In the genomic region with DNA sequence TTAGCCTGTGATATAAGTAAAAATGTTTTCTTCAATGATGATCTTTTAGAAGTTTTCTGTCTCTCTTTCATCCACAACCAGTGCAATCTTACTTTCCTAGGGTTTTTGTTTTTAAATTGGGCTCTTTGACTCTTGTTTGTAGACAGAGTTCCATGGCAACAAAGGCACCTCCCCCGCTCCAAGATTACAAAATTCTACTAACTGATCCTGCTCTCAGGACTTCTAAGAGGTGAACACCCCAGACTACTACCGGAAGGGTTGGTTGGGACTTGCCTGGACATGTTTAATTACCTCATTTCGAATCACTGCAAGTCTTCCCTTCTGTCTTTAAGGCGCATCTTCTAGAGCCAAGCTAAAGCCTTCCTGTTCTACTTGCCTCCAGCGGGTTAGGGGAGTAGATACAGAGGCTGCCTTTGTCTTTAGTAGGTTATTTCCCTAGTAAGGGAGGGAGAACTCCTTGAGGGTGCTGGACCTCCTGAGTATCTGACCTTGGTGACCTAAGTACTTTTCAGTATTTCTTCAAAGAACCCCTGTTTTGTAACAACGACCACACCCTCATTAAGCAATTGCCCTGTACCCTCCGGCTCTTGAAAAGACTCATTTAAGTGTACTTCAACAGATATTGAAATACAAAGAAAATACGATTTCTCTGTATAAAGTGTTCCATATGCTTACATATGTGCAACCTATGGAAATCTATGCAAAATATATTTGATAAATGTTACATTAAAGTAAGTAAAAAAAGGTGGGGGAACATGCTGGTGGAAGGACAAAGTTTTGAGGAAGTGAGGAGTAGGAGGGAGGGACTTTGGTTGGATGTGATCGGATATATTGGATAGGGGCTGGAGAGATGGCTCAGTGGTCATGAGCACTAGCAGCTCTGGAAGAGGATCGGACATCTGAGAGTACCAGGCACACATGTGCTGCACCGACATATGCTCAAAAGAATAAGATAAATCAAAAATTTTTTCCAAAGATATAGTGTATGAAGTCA, we compare ENCODE assay signal across 8 mouse cellular contexts. TPM values are rescaled to one million over a fixed set of nuclear protein-coding genes. Genes with fewer than 3 reads are reported as not detected.
DNase-seq lines count a peak whose midpoint lies in the region; ATAC-seq and TF ChIP-seq lines count a peak whose summit lies in the region.

No protein-coding gene starts in this region.

- peak overlapping the region; percentile 96 for H3K4me3 ChIP-seq in cerebellum, adult 2 months (replicated peaks; ENCODE audit: insufficient read depth, low read depth, low read length)
- peak overlapping the region in 1 of 2 experiments; percentile 70; a peak in 2 of 4 replicates for H3K4me3 ChIP-seq in ES-E14 (ENCODE audit: insufficient read depth in 1 of 2, low read depth in 1 of 2, low read length in 2 of 2, poor library complexity in 1 of 2, severe bottlenecking in 1 of 2)
- no peak overlapping the region for H3K4me3 ChIP-seq in forebrain, embryonic 16.5 days (replicated peaks; ENCODE audit: low read length)
- H3K4me3 ChIP-seq in lung, adult 2 months (replicated peaks; ENCODE audit: extremely low read depth, low read depth, low read length), result peak overlapping the region; percentile 95
- peak overlapping the region; percentile 73 for H3K4me3 ChIP-seq in stomach, postnatal 0 days (ENCODE audit: low read depth, low read length)

- no peaks in the 10 kb centered on the region for H3K9me3 ChIP-seq in ES-E14 (ENCODE audit: control insufficient read depth, insufficient read depth, low read depth, low read length)
- no peaks in the 10 kb centered on the region for H3K9me3 ChIP-seq in forebrain, embryonic 16.5 days (ENCODE audit: control insufficient read depth, low read length)
- H3K9me3 ChIP-seq in stomach, postnatal 0 days (ENCODE audit: control insufficient read depth, low read length), result no peaks in the 10 kb centered on the region

- no peaks in the 10 kb centered on the region for H3K27me3 ChIP-seq in cerebellum, adult 2 months (ENCODE audit: control insufficient read depth, insufficient read depth, low read length)
- no peaks in the 10 kb centered on the region for H3K27me3 ChIP-seq in forebrain, embryonic 16.5 days (replicated peaks; ENCODE audit: control insufficient read depth, insufficient read depth, low read length)
- no peaks in the 10 kb centered on the region for H3K27me3 ChIP-seq in stomach, postnatal 0 days (ENCODE audit: control insufficient read depth, insufficient read depth, low read length)

- no peak for TF ChIP-seq POLR2A in cerebellum, adult 2 months (IDR thresholded peaks at IDR 0.05; ENCODE audit: borderline replicate concordance, insufficient read depth, low read length)
- TF ChIP-seq POLR2A in lung, adult 2 months (IDR thresholded peaks at IDR 0.05; ENCODE audit: borderline replicate concordance, extremely low read depth, low read depth, low read length), result no peak

- H3K27ac ChIP-seq in cerebellum, adult 2 months (ENCODE audit: insufficient read depth, low read length), result no peak overlapping the region
- peak overlapping the region; percentile 93 for H3K27ac ChIP-seq in ES-E14 (ENCODE audit: insufficient read depth, low read depth, low read length, poor library complexity, severe bottlenecking)
- H3K27ac ChIP-seq in forebrain, embryonic 16.5 days (ENCODE audit: low read length), result no peak overlapping the region
- H3K27ac ChIP-seq in stomach, postnatal 0 days (replicated peaks), result peak overlapping the region; percentile 86

- no peaks in the 10 kb centered on the region for H3K4me1 ChIP-seq in cerebellum, adult 2 months (ENCODE audit: control insufficient read depth, insufficient read depth, low read length)
- H3K4me1 ChIP-seq in ES-E14 (ENCODE audit: control insufficient read depth in 2 of 2, insufficient read depth in 2 of 2, low read length in 2 of 2, poor library complexity in 1 of 2), result peaks cover 1 to 4% of the 10 kb centered on the region in 2 experiments; a peak in 2 of 4 replicates
- peaks cover 27% of the 10 kb centered on the region for H3K4me1 ChIP-seq in forebrain, embryonic 16.5 days (replicated peaks; ENCODE audit: control insufficient read depth, insufficient read depth, low read length)
- peaks cover 2% of the 10 kb centered on the region; the same call in 1 of the 2 replicates for H3K4me1 ChIP-seq in lung, adult 2 months (ENCODE audit: control insufficient read depth, insufficient read depth, low read length)
- 0 out of 2 replicates have a peak, but pooled peaks cover 2% of the 10 kb centered on the region for H3K4me1 ChIP-seq in stomach, postnatal 0 days (replicated peaks; ENCODE audit: control insufficient read depth, insufficient read depth)

- TF ChIP-seq CTCF in cerebellum, adult 2 months (IDR thresholded peaks at IDR 0.05; ENCODE audit: borderline replicate concordance, insufficient read depth, low read depth, low read length), result no peak
- TF ChIP-seq CTCF in lung, adult 2 months (IDR thresholded peaks at IDR 0.05; ENCODE audit: insufficient read depth, low read length), result no peak
- TF ChIP-seq CTCF in stomach, postnatal 0 days (IDR thresholded peaks at IDR 0.05; ENCODE audit: low read depth), result no peak

- WGBS in cerebellum, adult 2 months, result 82% methylated on average over 11 of the region's 11 CpGs
- 69% methylated on average over 11 of the region's 11 CpGs for WGBS in forebrain, embryonic 16.5 days
- 54% methylated on average over 11 of the region's 11 CpGs for WGBS in lung, adult 2 months
- 61% methylated on average over 11 of the region's 11 CpGs for WGBS in stomach, postnatal 0 days

- in situ Hi-C loops in ES-E14 (cut with MboI; ENCODE audit: low sequenced_read_pairs in 2 of 2, unreplicated experiment in 2 of 2), result no loop called here

- ATAC-seq in forebrain, embryonic 16.5 days, result no peak
- no peak; the same call in 1 of the 2 replicates for ATAC-seq in stomach, postnatal 0 days (ENCODE audit: low FRiP score, low TSS enrichment)

- no peak for DNase-seq in cerebellum, adult 2 months
- DNase-seq in cerebellum, adult 11 months, result no peak
- DNase-seq in ES-E14 (ENCODE audit: low read depth, low spot score), result peak; percentile 92
- DNase-seq in lung, adult 2 months, result no peak
- no peak for DNase-seq in stomach, postnatal 0 days (ENCODE audit: low spot score)
- DNase-seq in cerebellum, postnatal 25 days, result no peak
- DNase-seq in kidney, postnatal 10 days, result no peak

- H3K9ac ChIP-seq in ES-E14 (ENCODE audit: insufficient read depth, low read depth, low read length, poor library complexity, severe bottlenecking), result peak overlapping the region; percentile 82; the same call in 1 of the 2 replicates
- no peak overlapping the region for H3K9ac ChIP-seq in forebrain, embryonic 16.5 days (replicated peaks; ENCODE audit: low read depth, low read length)
- H3K9ac ChIP-seq in stomach, postnatal 0 days (ENCODE audit: low read length), result no peak overlapping the region

- peak overlapping the region; percentile 61 for H3K4me2 ChIP-seq in forebrain, embryonic 16.5 days (ENCODE audit: low read length)
- H3K4me2 ChIP-seq in stomach, postnatal 0 days (replicated peaks; ENCODE audit: low read depth), result peak overlapping the region; percentile 95

- no peak for TF ChIP-seq EP300 in stomach, postnatal 0 days (optimal IDR thresholded peaks at IDR 0.05)

- peaks cover 8% of the 10 kb centered on the region; the same call in 1 of the 2 replicates for H3K36me3 ChIP-seq in ES-E14 (ENCODE audit: control insufficient read depth, insufficient read depth, low read length, poor library complexity, severe bottlenecking)
- no peaks in the 10 kb centered on the region for H3K36me3 ChIP-seq in forebrain, embryonic 16.5 days (ENCODE audit: control insufficient read depth, insufficient read depth)
- no peaks in the 10 kb centered on the region for H3K36me3 ChIP-seq in stomach, postnatal 0 days (ENCODE audit: control insufficient read depth, insufficient read depth, low read length)

TF ChIP-seq in ES-E14, 5 proteins besides CTCF, POLR2A, EP300 and RAD21:
- TF ChIP-seq ZNF384 (IDR thresholded peaks at IDR 0.05; ENCODE audit: low read depth, low read length), result no peak
TF ChIP-seq in ES-E14: peak in this region for 0.

RNA-seq across cellular contexts. Expression of a gene that starts 1.3 kb away (rescaled TPM):
- 2.9 and 4.1 TPM in 2 replicates for polyA plus RNA-seq in cerebellum, adult 2 months (2012; rRNA removed)
- 18.6 and 22.1 TPM in 2 replicates for total RNA-seq in ES-E14 (2012; rRNA removed)
- polyA plus RNA-seq in forebrain, embryonic 16.5 days (2015; fragmentation: Nextera tagmentation; extraction: Ambion mirVana), result 19.5 and 20.7 TPM in 2 replicates
- 1.9 and 2.7 TPM in 2 replicates for polyA plus RNA-seq in lung, adult 2 months (2012; rRNA removed)
- 1.4 TPM in 2 replicates for polyA plus RNA-seq in stomach, postnatal 0 days (2015; fragmentation: Nextera tagmentation; extraction: Ambion mirVana)

RNA-seq across cellular contexts. Expression of a gene that starts 13.6 kb away (rescaled TPM):
- 53.8 and 54.5 TPM in 2 replicates for polyA plus RNA-seq in cerebellum, adult 2 months (2012; rRNA removed)
- total RNA-seq in ES-E14 (2012; rRNA removed), result 64.5 and 70.1 TPM in 2 replicates
- polyA plus RNA-seq in forebrain, embryonic 16.5 days (2015; fragmentation: Nextera tagmentation; extraction: Ambion mirVana), result 64.1 and 64.4 TPM in 2 replicates
- polyA plus RNA-seq in lung, adult 2 months (2012; rRNA removed), result 26.4 and 31.9 TPM in 2 replicates
- 36.3 and 38.8 TPM in 2 replicates for polyA plus RNA-seq in stomach, postnatal 0 days (2015; fragmentation: Nextera tagmentation; extraction: Ambion mirVana)

RNA-seq across cellular contexts. Expression of a gene that starts 41.8 kb away (rescaled TPM):
- 34.0 and 35.8 TPM in 2 replicates for polyA plus RNA-seq in cerebellum, adult 2 months (2012; rRNA removed)
- 27.3 and 38.0 TPM in 2 replicates for total RNA-seq in ES-E14 (2012; rRNA removed)
- polyA plus RNA-seq in forebrain, embryonic 16.5 days (2015; fragmentation: Nextera tagmentation; extraction: Ambion mirVana), result 19.9 and 23.0 TPM in 2 replicates
- polyA plus RNA-seq in lung, adult 2 months (2012; rRNA removed), result 91.4 and 120 TPM in 2 replicates
- polyA plus RNA-seq in stomach, postnatal 0 days (2015; fragmentation: Nextera tagmentation; extraction: Ambion mirVana), result 34.6 and 35.4 TPM in 2 replicates

Comparison
In these comparisons a context has a peak if more than half of its experiments do, and no peak if none do; other contexts are left out.
1. H3K27ac ChIP-seq: peak in ES-E14 (single experiment) and stomach, postnatal 0 days (single experiment); none in cerebellum, adult 2 months (single experiment) and forebrain, embryonic 16.5 days (single experiment).